Mouse (Mus musculus) heart, embryonic 11.5 days (tissue): ENCODE measurements around the gene H2al1c. TPM values are rescaled to one million over a fixed set of nuclear protein-coding genes. Genes with fewer than 3 reads are reported as not detected.
"Not testable (repeated sequence)": the region's sequence is repeated elsewhere in the genome, so short reads cannot be mapped to it uniquely, and the experiment has no call there.

ENCODE experiments used
- ATAC-seq: fragments of 200-750 bp; cut with Nextera tagmentation; replicated peaks from 2 replicates; pipeline ENCODE4 v1.8.0; 2017; ENCODE audit warnings: moderate library complexity; ENCODE audit not compliant: insufficient number of reproducible peaks, low FRiP score, low TSS enrichment
- H3K27ac ChIP-seq: fragments of 300-500 bp; sonication (generic); 2 replicates; pipeline ENCODE4 v1.5.1; 2014; ENCODE audit warnings: mild to moderate bottlenecking, low read depth, low read length
- H3K27me3 ChIP-seq: fragments of 300-500 bp; sonication (generic); 2 replicates; pipeline ENCODE4 v1.6.1; 2014; ENCODE audit warnings: mild to moderate bottlenecking, low read length, mixed read lengths; ENCODE audit not compliant: control insufficient read depth, insufficient read depth
- H3K36me3 ChIP-seq: fragments of 300-500 bp; sonication (generic); 2 replicates; pipeline ENCODE4 v1.6.1; 2014; ENCODE audit warnings: mild to moderate bottlenecking, low read length, moderate library complexity, mixed read lengths; ENCODE audit not compliant: control insufficient read depth, insufficient read depth
- H3K4me1 ChIP-seq: fragments of 300-500 bp; sonication (generic); 2 replicates; pipeline ENCODE4 v1.6.1; 2014; ENCODE audit warnings: low read length; ENCODE audit not compliant: control insufficient read depth, insufficient read depth
- H3K4me2 ChIP-seq: fragments of 300-500 bp; sonication (generic); 2 replicates; pipeline ENCODE4 v1.6.1; 2014; ENCODE audit warnings: mild to moderate bottlenecking, moderate library complexity
- H3K4me3 ChIP-seq: fragments of 300-500 bp; sonication (generic); 2 replicates; pipeline ENCODE4 v1.5.1; 2014; ENCODE audit warnings: low read depth, low read length
- H3K9ac ChIP-seq: fragments of 300-500 bp; sonication (generic); 2 replicates; pipeline ENCODE4 v1.6.1; 2014; ENCODE audit warnings: mild to moderate bottlenecking, low read depth, low read length, moderate library complexity
- H3K9me3 ChIP-seq: fragments of 300-500 bp; sonication (generic); replicated peaks from 2 replicates; pipeline ENCODE4 v1.6.1; 2016; ENCODE audit warnings: low read length; ENCODE audit not compliant: control insufficient read depth
- WGBS: fragments of 180-500 bp; shearing (Covaris S2); extraction: QIAGEN DNeasy Blood & Tissue Kit; methylation state at CpG from one replicate; pipeline ENCODE4 v1.1.7; 2014; ENCODE audit not compliant: insufficient replicate concordance; 5-methylcytosine and 5-hydroxymethylcytosine counted together
- polyA plus RNA-seq: library from polyadenylated mRNA; unstranded; fragments of >200 nt; fragmentation: Nextera tagmentation; extraction: Ambion mirVana; gene quantifications from 2 replicates; pipeline ENCODE4 v1.2.1, GENCODE M21; 2014

Gene H2al1c
- polyA plus RNA-seq, 1 experiment from 2014 or later: not detected

DNA sequence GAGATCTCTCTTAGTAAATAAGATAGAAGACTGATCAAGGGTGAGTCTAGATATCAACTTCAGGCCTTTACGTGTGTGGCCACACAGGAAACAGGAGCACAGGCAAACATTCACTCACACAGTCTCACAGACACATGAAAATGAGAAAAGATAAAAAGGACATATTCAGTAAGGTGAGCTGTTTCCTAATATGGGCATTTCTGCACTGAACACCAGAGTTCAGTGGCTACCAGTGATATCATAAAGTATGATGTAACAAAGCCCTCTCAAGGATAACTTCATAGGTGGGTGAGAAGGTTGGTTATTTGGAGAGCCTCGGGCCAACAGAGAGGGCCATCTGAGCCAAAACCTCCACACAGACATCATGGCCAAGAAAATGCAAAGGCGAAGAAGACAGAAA lies 6.5 kb upstream of the H2al1c start, which contains the start of gene H2al1a:
Gene H2al1a (plus strand): TSS at position 301 of the 400 bp plus-strand sequence.
- not testable (repeated sequence) for H3K9me3 ChIP-seq, H3K27me3 ChIP-seq, H3K36me3 ChIP-seq, ATAC-seq, H3K4me3 ChIP-seq, H3K4me1 ChIP-seq, H3K27ac ChIP-seq, H3K4me2 ChIP-seq, H3K9ac ChIP-seq
- no CpG with 5 or more reads among the region's 3 CpGs for WGBS

DNA sequence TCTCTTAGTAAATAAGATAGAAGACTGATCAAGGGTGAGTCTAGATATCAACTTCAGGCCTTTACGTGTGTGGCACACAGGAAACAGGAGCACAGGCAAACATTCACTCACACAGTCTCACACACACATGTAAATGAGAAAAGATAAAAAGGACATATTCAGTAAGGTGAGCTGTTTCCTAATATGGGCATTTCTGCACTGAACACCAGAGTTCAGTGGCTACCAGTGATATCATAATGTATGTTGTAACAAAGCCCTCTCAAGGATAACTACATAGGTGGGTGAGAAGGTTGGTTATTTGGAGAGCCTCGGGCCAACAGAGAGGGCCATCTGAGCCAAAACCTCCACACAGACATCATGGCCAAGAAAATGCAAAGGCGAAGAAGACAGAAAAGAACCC lies 3.3 kb upstream of the H2al1c start, which contains the start of gene H2al1b:
Gene H2al1b (plus strand): TSS at position 301 of the 400 bp plus-strand sequence.
- not testable (repeated sequence) for H3K9me3 ChIP-seq, H3K36me3 ChIP-seq, H3K4me3 ChIP-seq, H3K9ac ChIP-seq, H3K4me2 ChIP-seq, H3K27ac ChIP-seq, H3K27me3 ChIP-seq, ATAC-seq, H3K4me1 ChIP-seq
- 87% methylated on average over 1 of the region's 3 CpGs for WGBS

DNA sequence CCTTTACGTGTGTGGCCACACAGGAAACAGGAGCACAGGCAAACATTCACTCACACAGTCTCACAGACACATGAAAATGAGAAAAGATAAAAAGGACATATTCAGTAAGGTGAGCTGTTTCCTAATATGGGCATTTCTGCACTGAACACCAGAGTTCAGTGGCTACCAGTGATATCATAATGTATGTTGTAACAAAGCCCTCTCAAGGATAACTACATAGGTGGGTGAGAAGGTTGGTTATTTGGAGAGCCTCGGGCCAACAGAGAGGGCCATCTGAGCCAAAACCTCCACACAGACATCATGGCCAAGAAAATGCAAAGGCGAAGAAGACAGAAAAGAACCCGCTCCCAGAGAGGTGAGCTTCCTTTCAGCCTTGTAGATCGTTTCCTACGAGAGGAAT lies 3.1 kb downstream of the H2al1c start, which contains the start of gene H2al1d:
Gene H2al1d (plus strand): TSS at position 301 of the 400 bp plus-strand sequence.
- not testable (repeated sequence) for H3K27ac ChIP-seq, H3K27me3 ChIP-seq, ATAC-seq, H3K4me2 ChIP-seq, H3K4me3 ChIP-seq, H3K36me3 ChIP-seq, H3K9me3 ChIP-seq, H3K9ac ChIP-seq, H3K4me1 ChIP-seq
- WGBS: no CpG with 5 or more reads among the region's 6 CpGs

DNA sequence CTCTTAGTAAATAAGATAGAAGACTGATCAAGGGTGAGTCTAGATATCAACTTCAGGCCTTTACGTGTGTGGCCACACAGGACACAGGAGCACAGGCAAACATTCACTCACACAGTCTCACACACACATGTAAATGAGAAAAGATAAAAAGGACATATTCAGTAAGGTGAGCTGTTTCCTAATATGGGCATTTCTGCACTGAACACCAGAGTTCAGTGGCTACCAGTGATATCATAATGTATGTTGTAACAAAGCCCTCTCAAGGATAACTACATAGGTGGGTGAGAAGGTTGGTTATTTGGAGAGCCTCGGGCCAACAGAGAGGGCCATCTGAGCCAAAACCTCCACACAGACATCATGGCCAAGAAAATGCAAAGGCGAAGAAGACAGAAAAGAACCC lies 6.2 kb downstream of the H2al1c start, which contains the start of gene H2al1e:
Gene H2al1e (plus strand): TSS at position 301 of the 400 bp plus-strand sequence.
- H3K36me3 ChIP-seq, H3K27me3 ChIP-seq, H3K9me3 ChIP-seq, ATAC-seq, H3K9ac ChIP-seq, H3K4me1 ChIP-seq, H3K4me2 ChIP-seq, H3K4me3 ChIP-seq, H3K27ac ChIP-seq: not testable (repeated sequence)
- WGBS: no CpG with 5 or more reads among the region's 3 CpGs

DNA sequence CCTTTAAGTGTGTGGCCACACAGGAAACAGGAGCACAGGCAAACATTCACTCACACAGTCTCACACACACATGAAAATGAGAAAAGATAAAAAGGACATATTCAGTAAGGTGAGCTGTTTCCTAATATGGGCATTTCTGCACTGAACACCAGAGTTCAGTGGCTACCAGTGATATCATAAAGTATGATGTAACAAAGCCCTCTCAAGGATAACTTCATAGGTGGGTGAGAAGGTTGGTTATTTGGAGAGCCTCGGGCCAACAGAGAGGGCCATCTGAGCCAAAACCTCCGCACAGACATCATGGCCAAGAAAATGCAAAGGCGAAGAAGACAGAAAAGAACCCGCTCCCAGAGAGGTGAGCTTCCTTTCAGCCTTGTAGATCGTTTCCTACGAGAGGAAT lies 9.4 kb downstream of the H2al1c start, which contains the start of gene H2al1f:
Gene H2al1f (plus strand): TSS at position 301 of the 400 bp plus-strand sequence.
- H3K4me1 ChIP-seq, H3K9ac ChIP-seq, H3K9me3 ChIP-seq, H3K27ac ChIP-seq, H3K4me2 ChIP-seq, H3K36me3 ChIP-seq, ATAC-seq, H3K4me3 ChIP-seq, H3K27me3 ChIP-seq: not testable (repeated sequence)
- WGBS: no CpG with 5 or more reads among the region's 6 CpGs

DNA sequence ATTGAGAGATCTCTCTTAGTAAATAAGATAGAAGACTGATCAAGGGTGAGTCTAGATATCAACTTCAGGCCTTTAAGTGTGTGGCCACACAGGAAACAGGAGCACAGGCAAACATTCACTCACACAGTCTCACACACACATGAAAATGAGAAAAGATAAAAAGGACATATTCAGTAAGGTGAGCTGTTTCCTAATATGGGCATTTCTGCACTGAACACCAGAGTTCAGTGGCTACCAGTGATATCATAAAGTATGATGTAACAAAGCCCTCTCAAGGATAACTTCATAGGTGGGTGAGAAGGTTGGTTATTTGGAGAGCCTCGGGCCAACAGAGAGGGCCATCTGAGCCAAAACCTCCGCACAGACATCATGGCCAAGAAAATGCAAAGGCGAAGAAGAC lies 12.5 kb downstream of the H2al1c start, which contains the start of gene H2al1g:
Gene H2al1g (plus strand): TSS at position 301 of the 400 bp plus-strand sequence.
- H3K36me3 ChIP-seq, H3K27me3 ChIP-seq, H3K27ac ChIP-seq, H3K9ac ChIP-seq, H3K9me3 ChIP-seq, ATAC-seq, H3K4me1 ChIP-seq, H3K4me2 ChIP-seq, H3K4me3 ChIP-seq: not testable (repeated sequence)
- no CpG with 5 or more reads among the region's 3 CpGs for WGBS

DNA sequence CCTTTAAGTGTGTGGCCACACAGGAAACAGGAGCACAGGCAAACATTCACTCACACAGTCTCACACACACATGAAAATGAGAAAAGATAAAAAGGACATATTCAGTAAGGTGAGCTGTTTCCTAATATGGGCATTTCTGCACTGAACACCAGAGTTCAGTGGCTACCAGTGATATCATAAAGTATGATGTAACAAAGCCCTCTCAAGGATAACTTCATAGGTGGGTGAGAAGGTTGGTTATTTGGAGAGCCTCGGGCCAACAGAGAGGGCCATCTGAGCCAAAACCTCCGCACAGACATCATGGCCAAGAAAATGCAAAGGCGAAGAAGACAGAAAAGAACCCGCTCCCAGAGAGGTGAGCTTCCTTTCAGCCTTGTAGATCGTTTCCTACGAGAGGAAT lies 15.7 kb downstream of the H2al1c start, which contains the start of gene H2al1h:
Gene H2al1h (plus strand): TSS at position 301 of the 400 bp plus-strand sequence.
- H3K27me3 ChIP-seq, H3K4me2 ChIP-seq, H3K4me3 ChIP-seq, H3K4me1 ChIP-seq, H3K27ac ChIP-seq, H3K9ac ChIP-seq, H3K9me3 ChIP-seq, ATAC-seq, H3K36me3 ChIP-seq: not testable (repeated sequence)
- no CpG with 5 or more reads among the region's 6 CpGs for WGBS

DNA sequence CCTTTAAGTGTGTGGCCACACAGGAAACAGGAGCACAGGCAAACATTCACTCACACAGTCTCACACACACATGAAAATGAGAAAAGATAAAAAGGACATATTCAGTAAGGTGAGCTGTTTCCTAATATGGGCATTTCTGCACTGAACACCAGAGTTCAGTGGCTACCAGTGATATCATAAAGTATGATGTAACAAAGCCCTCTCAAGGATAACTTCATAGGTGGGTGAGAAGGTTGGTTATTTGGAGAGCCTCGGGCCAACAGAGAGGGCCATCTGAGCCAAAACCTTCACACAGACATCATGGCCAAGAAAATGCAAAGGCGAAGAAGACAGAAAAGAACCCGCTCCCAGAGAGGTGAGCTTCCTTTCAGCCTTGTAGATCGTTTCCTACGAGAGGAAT lies 18.9 kb downstream of the H2al1c start, which contains the start of gene H2al1i:
Gene H2al1i (plus strand): TSS at position 301 of the 400 bp plus-strand sequence.
- not testable (repeated sequence) for H3K4me2 ChIP-seq, H3K9ac ChIP-seq, H3K4me3 ChIP-seq, H3K36me3 ChIP-seq, H3K4me1 ChIP-seq, H3K27ac ChIP-seq, ATAC-seq, H3K27me3 ChIP-seq, H3K9me3 ChIP-seq
- 80% methylated on average over 1 of the region's 5 CpGs for WGBS

DNA sequence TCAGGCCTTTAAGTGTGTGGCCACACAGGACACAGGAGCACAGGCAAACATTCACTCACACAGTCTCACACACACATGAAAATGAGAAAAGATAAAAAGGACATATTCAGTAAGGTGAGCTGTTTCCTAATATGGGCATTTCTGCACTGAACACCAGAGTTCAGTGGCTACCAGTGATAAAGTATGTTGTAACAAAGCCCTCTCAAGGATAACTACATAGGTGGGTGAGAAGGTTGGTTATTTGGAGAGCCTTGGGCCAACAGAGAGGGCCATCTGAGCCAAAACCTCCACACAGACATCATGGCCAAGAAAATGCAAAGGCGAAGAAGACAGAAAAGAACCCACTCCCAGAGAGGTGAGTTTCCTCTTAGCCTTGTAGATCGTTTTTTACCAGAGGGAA lies 22.1 kb downstream of the H2al1c start, which contains the start of gene H2al1j:
Gene H2al1j (plus strand): TSS at position 301 of the 400 bp plus-strand sequence.
- not testable (repeated sequence) for H3K27ac ChIP-seq, ATAC-seq, H3K27me3 ChIP-seq, H3K9ac ChIP-seq, H3K4me1 ChIP-seq, H3K4me2 ChIP-seq, H3K4me3 ChIP-seq, H3K9me3 ChIP-seq, H3K36me3 ChIP-seq
- 85% methylated on average over 2 of the region's 2 CpGs for WGBS
